Mouse (Mus musculus): Measurements from ENCODE around the gene Shh.

GRCm38 (mm10) chr5:28466760-28467306 is at the start of gene Shh:
- TF ChIP-seq CTCF (IDR thresholded peaks at IDR 0.05; ENCODE audit: low read depth, low read length) (no peak), POLR2A (IDR thresholded peaks at IDR 0.05; ENCODE audit: borderline replicate concordance, low read depth, low read length) (no peak)
